Mouse (Mus musculus) c-Kit-positive CD71-positive TER-119-negative erythroid progenitor cells, embryonic 14.5 days (primary cell): ENCODE measurements at regions not wholly inside any gene's neighbourhood (a gene's known extent, or its start where the extent isn't known, plus 50 kb on each side); places are given as distances from the start of the nearest gene placed in this dataset.

Experiments
- DNase-seq: peaks from one replicate; pipeline ENCODE4 v3.0.0-alpha.2; 2013; ENCODE audit warnings: low read depth

- DNase-seq = no peak
Observed at GRCm38 (mm10) chr3:35688111-35688510, 65.8 kb upstream of the Atp11b start.

GRCm38 (mm10) chr3:35688781-35689180, 65.1 kb upstream of the Atp11b start:
- DNase-seq = no peak

GRCm38 (mm10) chr3:35693039-35693438, 60.9 kb upstream of the Atp11b start:
- peak; percentile 72 for DNase-seq

- no peak for DNase-seq
Observed at GRCm38 (mm10) chr3:35693551-35693950, 60.4 kb upstream of the Atp11b start.

GRCm38 (mm10) chr3:35694241-35694640, 59.7 kb upstream of the Atp11b start:
- DNase-seq = no peak

DNA sequence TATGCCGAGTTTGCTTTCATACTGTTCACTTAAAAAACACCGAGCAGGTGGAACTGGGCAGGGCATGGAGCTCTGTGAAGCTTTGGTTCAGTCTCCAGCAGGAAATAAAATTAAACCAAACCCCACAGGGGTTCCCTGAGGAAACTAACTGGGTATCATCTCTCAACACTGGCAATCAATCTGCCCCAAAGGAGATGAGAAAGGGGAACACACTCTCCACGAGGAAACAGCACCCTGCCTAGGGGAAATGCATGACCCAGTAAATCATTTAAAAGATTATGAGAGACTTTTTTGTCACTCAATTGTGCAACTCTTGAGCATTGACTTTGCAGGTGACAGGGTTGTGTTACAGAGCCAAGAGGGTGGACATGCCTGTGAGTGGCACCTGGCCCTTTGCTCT, 58.0 kb upstream of the Atp11b start:
- no peak for DNase-seq

DNA sequence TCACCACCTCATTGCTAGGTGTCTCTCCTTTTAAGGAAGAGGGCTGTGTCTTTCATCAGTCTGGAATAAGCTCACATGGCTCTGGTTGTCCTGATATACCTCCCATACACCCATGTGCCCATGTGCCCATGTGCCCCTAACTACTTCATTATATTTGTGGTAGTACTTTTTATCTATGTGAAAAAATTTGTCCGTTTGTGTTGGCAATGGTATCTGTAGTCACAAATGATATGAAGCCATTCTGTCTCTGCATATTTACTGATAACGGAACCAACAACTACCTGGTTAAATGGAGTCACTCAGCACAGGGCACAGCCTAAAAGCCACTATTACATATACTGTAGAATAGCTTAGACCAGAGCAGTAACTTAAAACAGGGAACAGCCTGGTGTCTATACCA, 54.6 kb upstream of the Atp11b start:
- DNase-seq = no peak

- DNase-seq = no peak
Observed at GRCm38 (mm10) chr3:35699979-35700378, 53.9 kb upstream of the Atp11b start.

DNA sequence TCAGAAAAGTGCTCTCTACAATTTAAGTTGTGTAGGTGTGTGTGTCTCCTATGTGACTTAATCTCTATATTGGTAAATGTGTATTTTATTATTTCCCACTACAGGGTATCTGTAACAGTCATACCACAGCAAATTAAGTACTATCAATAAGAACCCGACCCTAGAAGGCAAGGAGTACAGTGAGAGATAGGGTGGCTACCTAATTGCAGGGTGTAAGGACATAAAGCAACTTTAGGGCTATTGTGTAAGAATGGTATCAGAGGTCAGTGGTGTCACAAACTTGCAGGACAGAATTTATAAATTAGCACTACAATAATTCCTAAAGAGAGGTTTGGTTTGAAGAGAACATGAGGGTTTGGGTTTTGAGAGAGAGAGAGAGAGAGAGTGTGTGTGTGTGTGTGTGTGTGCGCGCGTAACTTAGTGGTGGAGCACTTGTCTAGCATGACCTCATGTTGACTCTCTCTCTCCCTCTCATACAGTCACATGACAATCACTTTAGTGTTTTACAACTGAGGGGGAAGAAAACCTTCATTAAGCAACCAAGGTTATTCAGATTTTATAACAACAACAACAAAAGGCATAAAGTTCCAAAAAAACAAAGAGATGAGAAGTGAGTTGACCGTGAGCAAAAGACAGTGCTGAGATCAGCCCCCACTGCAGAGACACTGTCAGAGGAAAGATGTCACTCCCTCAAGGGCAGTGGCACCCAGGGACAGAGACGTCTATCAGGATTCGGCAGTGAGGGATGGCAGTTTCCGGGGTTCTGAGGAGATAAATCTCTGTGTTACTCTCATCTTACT, 50.2 kb upstream of the Atp11b start:
- DNase-seq = no peak
